Mouse (Mus musculus) thymus, adult 2 months (tissue): Measurements from ENCODE around the gene Lrrc25.

Experiments
- CTCF ChIP-seq: fragments of 200-500 bp; IDR thresholded peaks from 2 replicates; pipeline ENCODE4 v1.5.1; 2012; ENCODE audit warnings: mild to moderate bottlenecking, control low read depth, low read length, moderate library complexity, borderline replicate concordance; ENCODE audit not compliant: control insufficient read depth, poor library complexity, insufficient read depth; ENCODE audit errors: extremely low read depth
- POLR2A ChIP-seq: fragments of 200-500 bp; IDR thresholded peaks from 2 replicates; pipeline ENCODE4 v1.6.1; 2012; ENCODE audit warnings: mild to moderate bottlenecking, low read length, control low read depth, moderate library complexity; ENCODE audit not compliant: control insufficient read depth, poor library complexity, insufficient read depth; ENCODE audit errors: extremely low read depth

GRCm38 (mm10) chr8:70608749-70609367 is 7.1 kb upstream of the Lrrc25 start, which contains the start of gene Ssbp4:
- no peak for TF ChIP-seq POLR2A
- TF ChIP-seq CTCF: no peak
